Mouse (Mus musculus) heart, postnatal 0 days (tissue): ENCODE measurements around the gene Pmel. TPM values are rescaled to one million over a fixed set of nuclear protein-coding genes. Genes with fewer than 3 reads are reported as not detected.

ENCODE experiments used
- ATAC-seq: fragments of 200-750 bp; cut with Nextera tagmentation; 2 replicates; pipeline ENCODE4 v1.8.0; 2017; ENCODE audit warnings: low read depth, moderate number of reproducible peaks, moderate library complexity; ENCODE audit not compliant: insufficient read depth
- DNase-seq: peaks from one replicate; pipeline ENCODE4 v3.0.0-alpha.2; 2016; ENCODE audit warnings: low spot score
- H3K27ac ChIP-seq: fragments of 300-500 bp; sonication (generic); 2 replicates; pipeline ENCODE4 v1.5.1; 2014; ENCODE audit warnings: low read depth, mild to moderate bottlenecking
- H3K27me3 ChIP-seq: fragments of 300-500 bp; sonication (generic); 2 replicates; pipeline ENCODE4 v1.6.1; 2014; ENCODE audit warnings: low read length, mixed read lengths; ENCODE audit not compliant: control insufficient read depth, insufficient read depth
- H3K36me3 ChIP-seq: fragments of 300-500 bp; sonication (generic); replicated peaks from 2 replicates; pipeline ENCODE4 v1.6.1; 2014; ENCODE audit warnings: low read length, mixed read lengths; ENCODE audit not compliant: control insufficient read depth, insufficient read depth
- H3K4me1 ChIP-seq: fragments of 300-500 bp; sonication (generic); 2 replicates; pipeline ENCODE4 v1.6.1; 2014; ENCODE audit warnings: antibody characterized with exemption; ENCODE audit not compliant: control insufficient read depth, insufficient read depth
- H3K4me2 ChIP-seq: fragments of 300-500 bp; sonication (generic); 2 replicates; pipeline ENCODE4 v1.6.1; 2014; ENCODE audit warnings: low read depth, mild to moderate bottlenecking, low read length, moderate library complexity
- H3K4me3 ChIP-seq: fragments of 300-500 bp; sonication (generic); 2 replicates; pipeline ENCODE4 v1.5.1; 2014; ENCODE audit warnings: low read depth, low read length
- H3K9ac ChIP-seq: fragments of 300-500 bp; sonication (generic); replicated peaks from 2 replicates; pipeline ENCODE4 v1.6.1; 2014; ENCODE audit warnings: low read depth, low read length, mixed read lengths
- H3K9me3 ChIP-seq: fragments of 300-500 bp; sonication (generic); replicated peaks from 2 replicates; pipeline ENCODE4 v1.6.1; 2016; ENCODE audit warnings: low read length; ENCODE audit not compliant: control insufficient read depth
- CTCF ChIP-seq: IDR thresholded peaks from 2 replicates; pipeline ENCODE4 v1.5.1; 2016; ENCODE audit warnings: antibody characterized with exemption, control low read depth, low read depth
- EP300 ChIP-seq: IDR thresholded peaks from 2 replicates; pipeline ENCODE4 v1.6.1; 2016; ENCODE audit warnings: antibody characterized with exemption, low read depth
- WGBS: fragments of 180-500 bp; shearing (Covaris S2); extraction: QIAGEN DNeasy Blood & Tissue Kit; methylation state at CpG from one replicate; pipeline ENCODE4 v1.1.7; 2014; 5-methylcytosine and 5-hydroxymethylcytosine counted together
- polyA plus RNA-seq: library from polyadenylated mRNA; unstranded; fragments of >200 nt; fragmentation: Nextera tagmentation; extraction: Ambion mirVana; gene quantifications from 2 replicates; pipeline ENCODE4 v1.2.1, GENCODE M21; 2015
- total RNA-seq: library from RNA; depleted of rRNA; stranded (reverse); fragments of >200 nt; gene quantifications from 2 replicates; pipeline ENCODE4 v1.2.3, GENCODE M21; 2014; ENCODE audit warnings: low replicate concordance

Pmel gene
- total and polyA plus RNA-seq, 2 experiments from 2014 or later, result 2.0 to 23.2 TPM

DNA sequence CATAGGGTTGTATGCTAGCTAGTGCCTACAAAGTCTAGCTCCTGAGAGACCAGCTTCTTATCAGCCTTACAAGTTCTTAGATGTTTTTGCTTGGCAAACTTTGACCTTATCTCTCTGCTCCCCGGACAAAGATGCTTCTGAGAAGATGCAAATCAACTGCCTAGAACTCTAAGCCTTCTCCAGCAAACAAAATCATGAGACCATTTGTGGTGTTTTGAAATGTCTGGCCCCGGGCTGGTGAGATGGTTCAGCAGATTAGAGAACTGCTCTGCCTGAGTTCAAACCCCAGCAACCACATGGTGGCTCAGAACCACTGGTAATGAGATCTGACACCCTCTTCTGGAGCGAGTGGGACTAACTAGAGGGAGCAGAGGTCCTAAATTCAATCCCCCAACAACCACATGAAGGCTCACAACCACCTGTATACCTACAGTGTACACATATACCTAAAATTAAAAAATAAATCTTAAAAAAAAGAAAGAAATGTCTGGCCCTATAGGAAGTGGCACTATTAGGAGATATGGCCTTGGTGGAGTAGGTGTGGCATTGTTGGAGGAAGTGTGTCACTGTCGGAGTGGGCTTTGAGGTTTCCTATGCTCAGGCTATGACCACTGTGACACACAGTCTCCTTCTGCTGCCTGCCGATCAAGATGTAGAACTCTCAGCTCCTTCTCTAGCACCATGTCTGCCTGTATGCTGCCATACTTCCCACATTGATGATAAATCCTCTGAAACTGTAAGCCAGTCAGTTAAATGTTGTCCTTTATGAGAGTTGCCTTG is 40.4 kb upstream of the Pmel start:
- no peaks in the 10 kb centered on the region for H3K4me1 ChIP-seq
- H3K36me3 ChIP-seq, result no peaks in the 10 kb centered on the region
- H3K27me3 ChIP-seq, result no peaks in the 10 kb centered on the region
- no peak overlapping the region for H3K4me2 ChIP-seq
- H3K27ac ChIP-seq, result no peak overlapping the region
- TF ChIP-seq CTCF, result no peak
- 43% methylated on average over 5 of the region's 5 CpGs for WGBS
- no peak for DNase-seq
- ATAC-seq, result no peak
- no peak overlapping the region for H3K4me3 ChIP-seq
- no peak overlapping the region for H3K9ac ChIP-seq
- H3K9me3 ChIP-seq, result no peaks in the 10 kb centered on the region

DNA sequence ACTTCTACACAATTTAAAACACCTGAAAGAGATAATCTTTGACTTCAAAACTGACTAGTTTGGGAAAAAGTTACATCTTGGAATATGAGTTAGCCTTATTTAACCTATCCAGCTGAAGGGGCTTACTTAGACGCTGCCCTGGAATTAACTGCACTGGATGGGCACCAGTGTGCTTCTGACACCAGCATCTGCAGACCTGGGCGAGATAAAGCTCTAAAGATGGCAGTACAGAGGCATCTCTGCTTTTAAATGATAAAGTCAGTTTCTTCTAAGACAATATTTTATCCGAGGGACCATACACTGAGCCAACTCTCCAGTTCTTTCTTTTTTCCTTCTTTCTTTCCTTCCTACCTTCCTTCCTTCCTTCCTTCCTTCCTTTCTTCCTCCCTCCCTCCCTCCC is 39.2 kb upstream of the Pmel start:
- no peaks in the 10 kb centered on the region for H3K9me3 ChIP-seq

DNA sequence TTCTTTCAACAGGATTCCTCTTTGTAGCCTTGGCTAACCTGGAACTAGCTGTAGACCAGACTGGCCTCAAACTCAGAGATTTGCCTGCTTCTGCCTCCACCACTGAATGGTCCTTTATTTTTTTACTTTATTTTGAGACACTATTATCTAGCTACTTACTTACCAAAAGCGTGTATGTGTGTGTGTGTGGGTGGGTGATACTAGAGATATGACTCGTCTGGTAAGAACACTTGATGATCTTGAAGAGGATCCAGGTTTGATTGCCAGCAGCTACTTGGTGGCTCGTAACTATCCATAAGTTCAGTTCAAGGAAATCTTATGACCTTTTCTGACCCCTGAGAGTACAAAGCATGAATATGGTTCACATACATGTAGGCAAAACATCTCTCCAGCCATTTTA is 38.7 kb upstream of the Pmel start:
- TF ChIP-seq CTCF (no peak), EP300 (no peak)
- no peaks in the 10 kb centered on the region for H3K4me1 ChIP-seq
- H3K9me3 ChIP-seq, result no peaks in the 10 kb centered on the region
- 60% methylated on average over 3 of the region's 3 CpGs for WGBS
- H3K36me3 ChIP-seq, result no peaks in the 10 kb centered on the region
- no peak overlapping the region for H3K9ac ChIP-seq
- no peak overlapping the region for H3K4me3 ChIP-seq
- DNase-seq, result no peak
- no peak overlapping the region for H3K27ac ChIP-seq
- H3K4me2 ChIP-seq, result no peak overlapping the region
- ATAC-seq, result no peak
- H3K27me3 ChIP-seq, result no peaks in the 10 kb centered on the region

More for the DNA sequence above, 39.2 kb upstream of the Pmel start:
- Histone ChIP-seq H3K4me1 (no peaks in the 10 kb centered on the region), H3K27ac (no peak overlapping the region), H3K27me3 (no peaks in the 10 kb centered on the region), H3K4me3 (no peak overlapping the region), H3K4me2 (no peak overlapping the region), H3K9ac (no peak overlapping the region), H3K36me3 (no peaks in the 10 kb centered on the region)
- TF ChIP-seq CTCF, result no peak
- TF ChIP-seq EP300, result no peak
- 58% methylated on average over 3 of the region's 3 CpGs for WGBS
- ATAC-seq (no peak), DNase-seq (no peak)

DNA sequence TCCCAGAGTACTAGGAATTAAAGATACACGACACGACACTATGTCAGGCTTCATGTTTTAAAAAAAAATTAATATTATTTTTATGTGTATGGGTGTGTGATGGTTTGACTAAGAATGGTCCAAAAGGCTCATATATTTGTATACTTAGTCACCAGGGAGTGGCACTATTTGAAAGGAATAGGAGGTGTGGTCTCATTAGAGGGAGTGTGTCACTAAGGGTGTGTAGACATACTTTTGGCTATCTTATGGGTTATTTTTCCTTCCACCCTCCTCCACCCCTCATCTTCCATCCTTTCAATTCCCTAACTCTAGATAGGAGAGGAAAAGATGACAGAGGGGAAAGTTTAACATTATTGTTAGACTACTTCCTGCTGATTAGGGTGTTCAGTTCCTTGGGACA is 38.2 kb upstream of the Pmel start:
- Histone ChIP-seq H3K4me2 (no peak overlapping the region), H3K4me3 (no peak overlapping the region), H3K27ac (no peak overlapping the region), H3K4me1 (no peaks in the 10 kb centered on the region), H3K36me3 (no peaks in the 10 kb centered on the region), H3K9ac (no peak overlapping the region), H3K9me3 (no peaks in the 10 kb centered on the region), H3K27me3 (no peaks in the 10 kb centered on the region)
- DNase-seq (no peak), ATAC-seq (no peak)
- TF ChIP-seq EP300 (no peak), CTCF (no peak)
- WGBS, result 94% methylated on average over 2 of the region's 2 CpGs

DNA sequence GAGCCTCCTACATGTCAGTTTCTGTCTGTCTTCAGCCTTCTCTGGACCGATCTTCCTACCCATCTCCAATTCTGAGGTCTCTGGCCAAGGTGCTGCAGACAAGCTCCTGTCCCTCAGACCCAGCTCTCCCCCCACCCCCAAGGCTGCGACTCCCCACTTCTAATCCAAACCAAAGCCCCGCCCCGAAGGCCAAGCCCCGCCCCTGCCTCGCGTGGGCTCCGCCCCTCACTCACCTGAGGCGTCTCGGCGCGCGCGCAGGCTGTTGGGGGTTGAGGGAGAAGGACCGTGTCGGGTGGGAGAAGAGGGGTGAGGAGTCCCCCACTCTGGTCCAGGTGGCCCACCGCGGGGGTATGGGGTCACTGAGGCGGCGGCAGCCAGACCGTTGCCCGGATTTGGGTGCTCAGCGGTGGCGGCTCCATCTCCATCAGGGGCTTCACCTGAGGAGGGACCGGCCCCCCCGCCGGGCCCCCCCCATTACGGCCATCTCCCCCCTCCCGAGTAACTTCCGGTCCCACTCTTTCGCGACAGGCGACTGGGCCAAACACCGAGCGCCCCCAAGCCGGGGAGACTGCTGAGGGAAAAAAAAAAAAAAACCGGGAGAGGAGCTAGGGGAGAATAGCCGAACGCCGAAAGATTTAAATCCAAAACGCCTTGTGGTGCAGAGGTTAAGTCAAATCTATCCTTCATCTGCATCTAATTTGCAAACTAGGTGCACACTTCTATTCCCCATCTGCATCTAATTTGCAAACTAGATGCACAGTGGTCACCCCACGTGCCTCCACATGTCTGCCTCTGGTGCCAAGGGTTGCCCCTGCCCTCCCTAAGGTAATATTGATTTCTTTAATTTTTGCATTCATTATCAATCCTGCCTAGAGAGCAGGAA is 35.0 kb upstream of the Pmel start:
- H3K27ac ChIP-seq, result no peak overlapping the region
- TF ChIP-seq EP300, result no peak
- DNase-seq, result peak; percentile 9

More for the DNA sequence above, 35.0 kb upstream of the Pmel start:
- H3K27me3 ChIP-seq, result no peaks in the 10 kb centered on the region
- peak overlapping the region; percentile 64; the same call in 1 of the 2 replicates for H3K9ac ChIP-seq
- ATAC-seq, result no peak; the same call in 1 of the 2 replicates
- no peaks in the 10 kb centered on the region for H3K4me1 ChIP-seq
- WGBS, result 2% methylated on average over 40 of the region's 42 CpGs
- H3K4me3 ChIP-seq, result peak overlapping the region; percentile 63
- no peaks in the 10 kb centered on the region for H3K36me3 ChIP-seq
- H3K9me3 ChIP-seq, result no peaks in the 10 kb centered on the region
- H3K4me2 ChIP-seq, result peak overlapping the region; percentile 81
